Mouse (Mus musculus): ENCODE measurements around the gene Amy2a2.
"Not testable (repeated sequence)": the region's sequence is repeated elsewhere in the genome, so short reads cannot be mapped to it uniquely, and the experiment has no call there.

Amy2a2 gene

DNA sequence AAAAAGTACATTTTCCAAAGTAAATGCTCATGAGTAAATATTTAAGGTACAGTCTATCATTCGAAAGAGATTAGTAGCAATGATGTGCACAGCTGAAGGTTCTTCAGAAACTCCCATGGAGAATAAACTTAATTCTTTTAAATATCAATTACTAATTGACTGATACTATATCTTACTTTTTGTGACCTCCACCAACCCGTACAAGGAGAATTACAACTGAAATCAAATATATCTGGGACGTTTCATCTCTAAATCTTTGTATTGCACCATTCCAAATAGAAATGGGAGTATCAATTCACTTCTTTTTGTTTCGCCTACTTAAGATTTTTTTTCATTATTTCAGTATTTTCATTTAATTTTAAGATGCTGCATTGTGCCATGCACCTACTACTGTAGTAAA, at the start of gene Amy2a2:
Amy2a2 (minus strand) TSS at position 101 of the 400 bp plus-strand sequence.
- DNase-seq, result not testable (repeated sequence)

GRCm38 (mm10) chr3:113345484-113345883, 11.0 kb downstream of the Amy2a2 start:
- not testable (repeated sequence) for DNase-seq

- not testable (repeated sequence) for DNase-seq
These were observed 32.5 kb downstream of the Amy2a2 start, which contains the start of gene Amy2a3 for GRCm38 (mm10) chr3:113323952-113324351. TSS of gene Amy2a3 (minus strand) at chr3:113324052.

DNA sequence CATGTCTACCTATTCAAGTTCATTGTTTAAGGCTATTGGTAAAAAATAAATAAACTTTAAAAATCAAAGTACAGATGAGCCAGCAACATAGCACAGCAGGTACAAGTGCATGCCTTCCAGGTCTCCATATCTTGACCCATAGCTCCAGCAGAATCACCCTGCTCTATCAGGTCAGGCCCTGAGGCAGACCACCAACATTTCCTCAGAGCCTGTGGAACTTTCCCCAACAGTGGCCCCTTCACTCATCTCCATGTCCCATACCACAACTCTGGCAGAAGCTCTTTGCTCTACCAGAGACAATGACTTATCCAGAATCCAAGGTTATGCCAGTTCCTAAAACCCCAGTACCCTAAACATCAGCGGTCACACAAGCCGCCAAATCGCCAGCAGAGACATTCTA, 43.5 kb downstream of the Amy2a2 start:
- not testable (repeated sequence) for DNase-seq
